Mouse (Mus musculus): Measurements from ENCODE around the gene Ece1.

The Ece1 gene

DNA sequence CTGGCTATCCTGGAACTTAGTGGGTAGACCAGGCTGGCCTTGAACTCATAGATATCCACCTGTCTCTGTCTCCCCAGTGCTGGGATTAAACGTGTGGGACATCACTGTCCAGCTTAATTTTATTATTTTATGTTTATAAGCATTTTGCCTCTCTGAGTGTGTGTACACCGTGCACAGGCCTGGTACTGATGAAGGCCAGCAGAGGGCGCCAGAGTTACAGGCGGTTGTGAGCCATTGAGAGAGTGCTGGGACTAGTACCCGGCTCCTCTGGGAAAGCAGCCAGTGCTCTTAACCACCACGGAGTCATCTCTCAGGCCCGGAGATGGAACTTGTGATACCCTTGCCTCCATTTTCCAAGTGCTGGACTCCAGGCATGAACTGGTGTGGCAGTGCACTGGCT, 4.9 kb upstream of the Ece1 start:
- DNase-seq, result peak; percentile 65

DNA sequence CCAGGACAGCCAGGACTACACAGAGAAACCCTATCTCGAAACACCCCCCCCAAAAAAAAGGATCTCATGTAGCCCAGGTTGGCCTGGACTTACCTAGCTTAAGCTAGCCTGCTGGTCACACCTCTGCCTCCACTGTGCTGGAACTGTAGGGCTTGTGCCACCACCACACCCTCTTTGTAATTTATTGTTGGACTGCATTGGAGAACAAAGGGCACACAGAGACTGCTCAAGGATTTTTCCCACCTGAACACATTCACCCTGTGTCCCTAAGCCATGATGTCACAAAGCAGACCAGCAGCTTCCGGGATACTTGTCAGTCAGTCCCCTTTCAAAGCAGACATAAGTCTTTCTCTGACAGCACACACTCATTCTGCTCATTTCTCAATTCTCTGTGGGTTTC, 3.7 kb upstream of the Ece1 start:
- no peak for DNase-seq

GRCm38 (mm10) chr4:137861461-137862011, 501 bp upstream of the Ece1 start:
- no peak for DNase-seq

DNA sequence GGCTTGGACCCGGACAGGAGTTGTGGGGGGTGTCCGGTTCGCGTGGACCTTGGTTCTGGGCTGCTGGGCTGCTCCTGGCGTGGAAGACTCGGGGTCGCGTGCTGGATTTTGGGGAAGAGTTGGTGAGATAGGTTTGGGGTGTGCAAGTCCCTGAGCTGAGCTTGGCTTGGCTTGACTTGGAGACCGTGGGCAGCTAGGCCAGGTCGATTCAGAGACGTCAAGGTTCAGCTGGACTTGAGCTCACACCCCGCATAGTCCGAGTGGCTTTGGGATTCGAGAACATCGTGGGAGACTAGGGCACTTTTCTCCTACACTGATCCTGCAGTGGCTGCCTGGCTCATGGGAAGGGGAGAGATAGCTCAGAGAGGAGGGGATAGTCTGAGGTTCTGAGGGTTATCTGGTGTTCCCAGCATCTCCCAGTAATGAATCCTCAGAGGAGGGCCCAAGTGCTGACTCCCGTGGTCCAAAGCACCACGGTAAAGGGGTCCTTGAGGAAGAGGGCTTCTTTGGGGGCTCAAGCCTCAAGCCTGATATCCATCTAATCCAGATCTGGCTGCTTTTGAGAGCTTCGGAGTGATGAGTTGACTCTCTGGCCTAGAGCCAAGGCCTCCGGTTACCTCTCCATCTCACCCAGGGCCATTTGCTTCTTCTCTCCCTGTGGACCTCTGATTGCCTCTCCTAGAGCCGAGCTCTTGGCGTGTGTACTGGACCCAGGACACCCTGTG, 641 bp downstream of the Ece1 start:
- DNase-seq, result no peak

GRCm38 (mm10) chr4:137864031-137864430, 2.0 kb downstream of the Ece1 start:
- no peak for DNase-seq

- DNase-seq, result peak; percentile 21
These were observed 2.7 kb downstream of the Ece1 start for GRCm38 (mm10) chr4:137864769-137865168.

DNA sequence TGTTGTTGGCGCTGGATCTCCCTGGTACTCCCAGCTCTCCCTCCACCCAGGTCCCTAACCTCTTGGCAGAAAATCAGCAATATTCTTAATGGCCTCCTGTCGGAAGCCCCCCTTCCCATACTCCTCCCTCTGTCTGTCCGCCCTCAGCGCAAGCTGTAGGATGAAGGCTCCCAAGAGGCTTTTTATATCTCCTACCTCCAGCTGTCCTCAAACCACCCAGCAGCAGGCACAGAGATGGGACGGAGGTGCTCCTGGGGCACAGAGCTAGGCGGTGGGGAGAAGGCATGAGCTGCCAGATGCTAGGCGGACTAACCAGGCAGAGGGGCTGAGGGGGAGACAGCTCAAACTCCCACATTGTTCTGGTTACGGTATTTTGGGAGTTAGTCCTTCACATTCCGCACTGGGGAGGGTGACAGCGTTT, 3.2 kb downstream of the Ece1 start:
- DNase-seq, result no peak

- DNase-seq, result peak; percentile 24
These were observed 4.3 kb downstream of the Ece1 start for GRCm38 (mm10) chr4:137866206-137866863.

DNA sequence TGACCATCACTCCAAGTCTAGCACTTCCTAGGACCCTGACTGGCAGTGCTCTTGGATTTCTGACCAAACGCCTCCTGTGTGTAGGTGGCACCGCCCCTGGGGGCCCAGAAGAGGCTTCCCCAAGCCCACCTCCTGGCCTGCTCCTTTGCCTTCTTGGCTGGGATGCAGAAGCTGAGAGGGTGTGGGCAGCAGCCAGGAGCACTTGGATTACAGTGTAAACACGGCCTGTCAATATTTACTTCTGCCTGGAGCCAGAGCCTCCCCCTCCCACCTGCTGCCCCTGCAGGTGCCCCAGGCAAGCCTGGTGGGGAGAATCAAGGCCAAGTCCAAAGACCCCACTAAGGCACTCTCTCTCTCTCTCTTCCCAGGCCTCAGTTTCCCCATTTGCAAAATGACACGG, 5.2 kb downstream of the Ece1 start:
- no peak for DNase-seq

- peak; percentile 75 for DNase-seq
These were observed 5.7 kb downstream of the Ece1 start for GRCm38 (mm10) chr4:137867675-137868257.

DNA sequence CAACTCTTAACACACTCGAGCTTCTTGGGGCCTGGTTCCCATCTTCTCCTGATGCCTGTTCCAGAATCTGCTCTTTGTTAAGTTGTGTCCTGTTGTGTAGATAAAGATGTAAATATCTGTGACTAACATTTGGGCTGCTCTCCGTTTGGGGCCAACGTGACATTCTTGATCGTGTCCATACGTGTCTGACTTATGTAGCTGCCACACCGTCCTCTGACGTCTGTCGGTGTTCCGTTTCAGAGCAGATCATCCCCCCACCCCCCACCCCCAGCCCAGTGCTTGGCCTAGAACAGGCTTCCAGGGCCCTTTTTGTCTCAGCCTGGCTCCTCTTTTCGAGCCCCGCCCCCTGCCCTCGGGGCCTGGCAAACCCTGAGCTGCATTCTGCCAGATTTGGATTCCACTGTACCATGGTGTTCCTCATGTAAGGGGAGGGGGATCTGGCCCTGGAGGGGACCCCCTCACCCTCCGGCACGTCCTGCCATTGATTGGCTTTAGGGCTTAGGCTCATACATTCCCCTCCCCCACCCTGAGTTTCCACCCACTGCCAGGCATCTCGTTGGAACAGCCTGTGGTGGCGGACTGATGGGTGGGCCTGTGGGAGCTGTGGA, 7.7 kb downstream of the Ece1 start:
- DNase-seq, result no peak

GRCm38 (mm10) chr4:137870979-137871378, 8.9 kb downstream of the Ece1 start:
- DNase-seq, result no peak

DNA sequence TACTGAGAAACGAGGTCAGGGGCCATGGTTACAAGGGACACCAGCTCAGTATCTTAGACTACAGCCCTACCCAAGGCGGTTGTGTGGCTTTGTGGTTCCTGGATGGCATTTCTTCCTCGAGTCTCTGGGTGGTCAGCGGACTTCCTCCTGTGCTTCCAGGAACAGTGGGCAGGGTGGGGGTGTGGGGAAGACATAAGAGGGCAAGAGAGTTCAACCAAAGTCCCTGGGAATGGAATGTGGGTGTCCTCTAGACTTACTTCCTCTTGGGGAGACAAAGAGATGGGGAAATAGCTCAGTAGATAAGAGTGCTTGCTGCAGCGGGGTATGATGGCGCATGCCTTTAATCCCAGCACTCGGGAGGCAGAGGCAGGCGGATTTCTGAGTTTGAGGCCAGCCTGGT, 9.4 kb downstream of the Ece1 start:
- DNase-seq, result no peak

GRCm38 (mm10) chr4:137874337-137874736, 12.3 kb downstream of the Ece1 start:
- no peak for DNase-seq

DNA sequence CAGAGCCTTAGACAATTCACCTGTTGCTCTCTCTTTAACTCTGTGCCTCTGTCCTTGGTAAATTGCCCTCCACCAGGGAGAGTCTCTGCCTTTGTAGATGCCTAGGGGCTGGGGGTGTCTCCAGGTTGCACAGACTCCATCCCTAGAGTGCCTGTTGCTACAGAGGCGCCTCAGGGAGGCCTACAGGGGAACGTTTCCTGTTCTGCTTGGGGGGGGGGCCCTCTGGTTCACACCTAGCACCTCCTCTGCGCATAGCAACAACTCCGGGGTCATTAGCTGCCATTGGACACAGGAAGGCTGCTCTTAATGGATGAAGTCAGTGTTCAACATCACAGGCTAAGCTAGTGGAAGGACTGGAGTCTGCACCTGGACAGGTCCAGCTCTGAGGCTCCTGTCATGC, 12.8 kb downstream of the Ece1 start:
- no peak for DNase-seq

DNA sequence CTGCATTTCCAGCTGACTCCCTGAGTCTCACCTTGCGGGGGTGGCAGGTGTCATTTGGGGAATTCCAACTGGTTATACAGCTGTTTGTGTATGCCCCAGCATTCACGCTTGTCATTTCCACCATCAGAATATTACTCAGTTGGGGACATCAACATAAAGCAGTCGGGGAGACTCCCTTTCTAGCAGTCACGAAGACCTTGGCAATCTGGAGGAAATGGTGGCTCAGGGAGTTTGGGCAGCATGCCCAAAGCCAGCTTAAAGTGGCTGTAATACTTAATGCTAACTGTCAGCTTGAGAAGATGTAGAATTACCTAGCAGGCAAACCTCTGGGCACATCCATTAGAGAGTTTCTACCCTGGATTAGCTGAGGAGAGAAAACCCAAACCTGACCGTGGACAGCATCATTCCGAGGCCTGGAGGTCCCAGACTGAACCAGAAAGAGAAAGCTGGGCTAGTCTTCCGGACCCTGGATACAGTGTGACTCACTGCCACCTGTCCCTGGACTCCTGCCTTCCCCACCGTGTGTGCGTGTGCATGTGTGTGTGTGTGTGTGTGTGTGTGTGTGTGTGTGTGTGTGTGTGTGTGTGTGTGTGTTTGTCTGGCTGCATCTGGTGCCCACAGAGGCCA, 13.5 kb downstream of the Ece1 start:
- DNase-seq, result no peak

GRCm38 (mm10) chr4:137876834-137877233, 14.8 kb downstream of the Ece1 start:
- DNase-seq, result no peak

DNA sequence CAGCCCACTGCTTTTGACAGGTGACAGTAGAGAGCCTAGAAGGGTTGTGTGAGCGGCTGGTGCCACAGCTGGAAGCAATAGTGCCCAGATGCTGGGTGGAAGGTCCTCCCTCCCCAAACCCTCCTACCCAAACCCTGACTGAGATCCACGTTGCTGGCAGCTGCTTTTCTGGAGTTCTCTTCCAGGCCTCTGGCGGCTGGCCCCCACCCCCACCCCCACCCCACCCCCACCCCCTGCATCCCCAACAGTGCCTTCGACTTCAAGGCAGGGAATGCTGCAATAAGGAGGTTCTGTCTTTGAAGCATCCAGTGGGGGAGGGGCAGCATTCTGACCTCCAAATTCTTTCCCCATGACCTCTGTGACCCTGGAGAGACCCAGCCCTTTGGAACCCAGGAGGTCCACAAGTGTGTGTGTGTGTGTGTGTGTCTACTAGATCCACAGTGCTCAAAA, 15.4 kb downstream of the Ece1 start:
- DNase-seq, result no peak

DNA sequence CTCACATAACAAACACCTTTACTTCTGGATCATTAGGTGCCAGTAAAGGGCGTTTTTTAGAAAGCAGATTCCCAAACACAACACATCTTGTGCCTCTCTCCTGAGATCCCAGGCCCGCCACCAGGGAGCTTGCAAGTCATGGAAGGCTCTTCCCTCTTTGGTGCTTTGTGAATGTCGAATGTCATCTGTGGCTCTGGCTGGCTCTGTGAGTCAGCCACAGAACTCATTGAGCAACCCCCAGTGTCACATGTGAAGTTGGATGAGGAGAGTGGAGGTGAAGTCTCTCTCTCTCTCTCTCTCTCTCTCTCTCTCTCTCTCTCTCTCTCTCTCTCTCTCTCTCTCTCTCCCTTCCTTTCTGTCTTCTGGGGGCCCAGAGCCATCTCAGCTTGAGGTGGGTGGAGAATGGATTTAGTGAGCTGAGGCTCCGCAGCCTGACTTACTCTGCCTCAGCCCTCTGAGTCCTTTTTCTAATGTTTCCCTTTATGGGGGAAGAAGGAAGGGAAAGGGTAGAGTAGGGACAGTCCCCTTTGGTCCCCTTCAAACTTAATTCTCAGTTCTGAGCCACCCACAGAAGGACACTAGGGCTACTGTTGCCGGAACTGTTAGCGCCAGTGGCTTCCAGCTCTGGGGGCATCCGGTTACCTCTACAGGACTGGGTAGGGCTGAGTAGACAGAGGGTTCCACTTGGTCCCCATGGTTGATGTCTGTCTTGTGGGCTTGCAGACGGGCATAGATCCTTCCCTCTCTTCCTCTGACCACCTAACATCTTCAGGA, 17.5 kb downstream of the Ece1 start:
- no peak for DNase-seq

GRCm38 (mm10) chr4:137881445-137881844, 19.4 kb downstream of the Ece1 start:
- DNase-seq, result no peak

- no peak for DNase-seq
These were observed 20.6 kb downstream of the Ece1 start for GRCm38 (mm10) chr4:137882663-137883062.

- DNase-seq, result no peak
These were observed 21.6 kb downstream of the Ece1 start for GRCm38 (mm10) chr4:137883513-137884150.

All from kidney, adult 18-20 months (tissue).